Mouse (Mus musculus): ENCODE measurements at regions not wholly inside any gene's neighbourhood (a gene's known extent, or its start where the extent isn't known, plus 50 kb on each side); places are given as distances from the start of the nearest gene placed in this dataset.

DNA sequence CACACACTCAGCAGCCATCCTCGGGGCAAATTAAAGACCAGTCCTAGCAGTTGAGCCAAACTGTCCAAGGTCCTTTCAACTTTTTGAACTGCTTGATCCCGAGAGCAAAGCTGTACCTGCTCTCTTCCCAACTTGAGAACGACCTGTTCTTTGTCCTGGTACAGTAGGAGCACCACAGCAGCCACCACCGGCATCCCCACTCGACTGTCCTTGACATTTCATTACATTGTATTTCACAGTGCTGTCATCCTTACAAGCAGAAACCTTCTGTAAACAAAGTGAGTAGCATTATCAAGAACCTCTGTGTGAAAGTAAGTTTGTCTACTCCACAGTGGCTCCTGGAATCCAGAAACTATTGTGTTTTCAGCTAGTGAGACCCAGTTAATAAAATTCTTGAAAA lies 240.2 kb upstream of the Zfp462 start:
- no peak for TF ChIP-seq POLR2A (IDR thresholded peaks at IDR 0.05; ENCODE audit: borderline replicate concordance, extremely low read depth, insufficient read depth, insufficient read length, poor library complexity, severe bottlenecking)
- TF ChIP-seq CTCF (IDR thresholded peaks at IDR 0.05; ENCODE audit: borderline replicate concordance, extremely low read depth, insufficient read depth, insufficient read length) = no peak

All from brain, embryonic 14.5 days (tissue).